Mouse (Mus musculus) CH12.LX (cell line): Measurements from ENCODE around the gene Nlrp4f. TPM values are rescaled to one million over a fixed set of nuclear protein-coding genes. Genes with fewer than 3 reads are reported as not detected.

Experiments
- DNase-seq: peaks from one replicate; pipeline ENCODE4 v3.0.0-alpha.2; 2013; ENCODE audit errors: extremely low read depth
- H3K27ac ChIP-seq: 2 replicates; pipeline ENCODE4 v1.5.1; 2012; ENCODE audit warnings: low read depth, mild to moderate bottlenecking, control low read depth, moderate library complexity; ENCODE audit not compliant: insufficient read depth
- H3K27me3 ChIP-seq: replicated peaks from 2 replicates; pipeline ENCODE3; 2012; ENCODE audit warnings: inconsistent platforms
- H3K36me3 ChIP-seq, 2 experiments: replicated peaks in 1 of 2; 2 replicates each; pipeline versions ENCODE3 to v1.6.1; 2012; ENCODE audit warnings: inconsistent platforms in 1 of 2, low read length in 1 of 2, mild to moderate bottlenecking in 1 of 2, mixed read lengths in 1 of 2, moderate library complexity in 1 of 2; ENCODE audit not compliant: control insufficient read depth in 1 of 2, insufficient read depth in 1 of 2
- H3K4me1 ChIP-seq, 2 experiments: 2 replicates each; pipeline ENCODE4 v1.6.1; 2012; ENCODE audit warnings: inconsistent platforms in 1 of 2, moderate library complexity in 1 of 2; ENCODE audit not compliant: insufficient read depth in 2 of 2, control insufficient read depth in 1 of 2
- H3K4me2 ChIP-seq: 2 replicates; pipeline ENCODE4 v1.6.1; 2012; ENCODE audit warnings: low read depth, mild to moderate bottlenecking, control low read depth; ENCODE audit not compliant: poor library complexity, insufficient read depth, severe bottlenecking
- H3K4me3 ChIP-seq, 3 experiments: fragments of 150-350 bp in 1 of 3; sonication (generic) in 1 of 3; replicated peaks in 1 of 3; 2 replicates each; pipeline versions ENCODE3 to v1.5.1; 2011 to 2012; ENCODE audit warnings: low read depth in 2 of 3, low read length in 2 of 3, mild to moderate bottlenecking in 2 of 3, moderate library complexity in 2 of 3, control low read depth in 1 of 3, improper control_type of control experiment in 1 of 3, inconsistent platforms in 1 of 3, mixed read lengths in 1 of 3; ENCODE audit not compliant: poor library complexity in 1 of 3
- H3K79me2 ChIP-seq: replicated peaks from 2 replicates; pipeline ENCODE4 v1.6.1; 2012; ENCODE audit warnings: mild to moderate bottlenecking, moderate library complexity; ENCODE audit not compliant: control insufficient read depth, poor library complexity, insufficient read depth, severe bottlenecking; ENCODE audit errors: extremely low read depth
- H3K9ac ChIP-seq: 2 replicates; pipeline ENCODE4 v1.6.1; 2012; ENCODE audit warnings: low read depth, mild to moderate bottlenecking, control low read depth, moderate library complexity; ENCODE audit not compliant: insufficient read depth
- H3K9me3 ChIP-seq: replicated peaks from 2 replicates; pipeline ENCODE3; 2012; ENCODE audit warnings: low read length, inconsistent platforms, mixed read lengths
- BHLHE40 ChIP-seq: IDR thresholded peaks from 2 replicates; pipeline ENCODE4 v1.6.1; 2011; ENCODE audit warnings: mild to moderate bottlenecking, low read depth, low read length, improper control_type of control experiment
- CHD2 ChIP-seq: IDR thresholded peaks from 2 replicates; pipeline ENCODE4 v1.6.1; 2011; ENCODE audit warnings: low read length, improper control_type of control experiment
- E2F4 ChIP-seq: IDR thresholded peaks from 2 replicates; pipeline ENCODE4 v1.6.1; 2011; ENCODE audit warnings: low read depth, low read length, improper control_type of control experiment; ENCODE audit not compliant: insufficient replicate concordance
- ELF1 ChIP-seq: IDR thresholded peaks from 2 replicates; pipeline ENCODE4 v1.6.1; 2014; ENCODE audit warnings: low read depth, mild to moderate bottlenecking, inconsistent platforms, low read length, improper control_type of control experiment
- ETS1 ChIP-seq: conservative IDR thresholded peaks from 2 replicates; pipeline ENCODE4 v1.6.1; 2012; ENCODE audit warnings: low read depth, mild to moderate bottlenecking, inconsistent platforms, low read length, improper control_type of control experiment, moderate library complexity
- GABPA ChIP-seq: IDR thresholded peaks from 2 replicates; pipeline ENCODE4 v1.6.1; 2012; ENCODE audit warnings: low read depth, low read length, improper control_type of control experiment, inconsistent platforms; ENCODE audit not compliant: insufficient replicate concordance
- HCFC1 ChIP-seq: IDR thresholded peaks from 2 replicates; pipeline ENCODE4 v1.6.1; 2012; ENCODE audit warnings: low read depth, mild to moderate bottlenecking, inconsistent platforms, low read length, improper control_type of control experiment
- IRF4 ChIP-seq: IDR thresholded peaks from 2 replicates; pipeline ENCODE4 v1.6.1; 2014; ENCODE audit warnings: low read depth, mild to moderate bottlenecking, inconsistent platforms, low read length, improper control_type of control experiment
- JUN ChIP-seq: IDR thresholded peaks from 2 replicates; pipeline ENCODE4 v1.6.1; 2011; ENCODE audit warnings: low read depth, mild to moderate bottlenecking, low read length, improper control_type of control experiment, moderate library complexity; ENCODE audit not compliant: insufficient read depth
- JUND ChIP-seq: conservative IDR thresholded peaks from 2 replicates; pipeline ENCODE4 v1.6.1; 2011; ENCODE audit warnings: low read depth, low read length, improper control_type of control experiment
- KAT2A ChIP-seq: IDR thresholded peaks from 2 replicates; pipeline ENCODE4 v1.6.1; 2012; ENCODE audit warnings: low read length, improper control_type of control experiment, inconsistent platforms; ENCODE audit not compliant: insufficient replicate concordance
- MAX ChIP-seq: IDR thresholded peaks from 2 replicates; pipeline ENCODE4 v1.6.1; 2011; ENCODE audit warnings: low read length, improper control_type of control experiment
- MXI1 ChIP-seq: IDR thresholded peaks from 2 replicates; pipeline ENCODE4 v1.6.1; 2011; ENCODE audit warnings: mild to moderate bottlenecking, low read depth, low read length, improper control_type of control experiment
- MYC ChIP-seq: IDR thresholded peaks from 2 replicates; pipeline ENCODE4 v1.6.1; 2011; ENCODE audit warnings: low read depth, mild to moderate bottlenecking, improper control_type of control experiment, low read length
- NRF1 ChIP-seq: IDR thresholded peaks from 2 replicates; pipeline ENCODE4 v1.6.1; 2014; ENCODE audit warnings: low read depth, mild to moderate bottlenecking, inconsistent platforms, low read length, improper control_type of control experiment, moderate library complexity
- POLR2A ChIP-seq: IDR thresholded peaks from 2 replicates; pipeline ENCODE4 v1.6.1; 2011; ENCODE audit warnings: low read depth, mild to moderate bottlenecking, improper control_type of control experiment, low read length
- POLR2AphosphoS2 ChIP-seq: IDR thresholded peaks from 2 replicates; pipeline ENCODE4 v1.6.1; 2011; ENCODE audit warnings: low read depth, low read length, improper control_type of control experiment
- RAD21 ChIP-seq: IDR thresholded peaks from 2 replicates; pipeline ENCODE4 v1.6.1; 2011; ENCODE audit warnings: low read depth, mild to moderate bottlenecking, low read length, improper control_type of control experiment, moderate library complexity
- RCOR1 ChIP-seq: conservative IDR thresholded peaks from 2 replicates; pipeline ENCODE4 v1.6.1; 2012; ENCODE audit warnings: low read depth, mild to moderate bottlenecking, inconsistent platforms, low read length, improper control_type of control experiment
- SIN3A ChIP-seq: IDR thresholded peaks from 2 replicates; pipeline ENCODE4 v1.6.1; 2012; ENCODE audit warnings: low read length, improper control_type of control experiment, inconsistent platforms
- UBTF ChIP-seq: IDR thresholded peaks from 2 replicates; pipeline ENCODE4 v1.6.1; 2012; ENCODE audit warnings: low read depth, mild to moderate bottlenecking, inconsistent platforms, low read length, improper control_type of control experiment, moderate library complexity
- USF2 ChIP-seq: conservative IDR thresholded peaks from 2 replicates; pipeline ENCODE4 v1.6.1; 2011; ENCODE audit warnings: low read depth, low read length, improper control_type of control experiment
- ZKSCAN1 ChIP-seq: IDR thresholded peaks from 2 replicates; pipeline ENCODE4 v1.6.1; 2012; ENCODE audit warnings: low read depth, inconsistent platforms, low read length, improper control_type of control experiment, borderline replicate concordance
- dilution Hi-C: fragments of 300-500 bp; cut with MboI; formaldehyde crosslinking; loops from 2 replicates; pipeline ENCODE4 v1.14.3; 2020; ENCODE audit warnings: low sequenced_read_pairs; ENCODE audit not compliant: extremely low pct_unique_long_range_greater_than_20kb, extremely low pct_ligation_motif_present
- in situ Hi-C: fragments of 300-500 bp; cut with MboI; formaldehyde crosslinking; loops from 3 replicates; pipeline ENCODE4 v1.14.3; 2019; ENCODE audit warnings: low sequenced_read_pairs, low pct_ligation_motif_present, low pct_unique_long_range_greater_than_20kb, mixed read lengths
- polyA plus RNA-seq: library from polyadenylated mRNA; unstranded; fragments of >175 nt; gene quantifications from 2 replicates; pipeline ENCODE4 v1.2.1, GENCODE M21; 2012; ENCODE audit warnings: low read depth; ENCODE audit not compliant: insufficient read length
- total RNA-seq, 2 experiments: library from RNA; depleted of rRNA; stranded (reverse); fragments of 300-350 nt in 1 of 2; fragments of >200 nt in 1 of 2; gene quantifications; 2 replicates each; pipeline ENCODE4 v1.2.3; 2012 to 2014

Nlrp4f gene
- total and polyA plus RNA-seq, 3 experiments = 0.46 TPM; not detected in 2

DNA sequence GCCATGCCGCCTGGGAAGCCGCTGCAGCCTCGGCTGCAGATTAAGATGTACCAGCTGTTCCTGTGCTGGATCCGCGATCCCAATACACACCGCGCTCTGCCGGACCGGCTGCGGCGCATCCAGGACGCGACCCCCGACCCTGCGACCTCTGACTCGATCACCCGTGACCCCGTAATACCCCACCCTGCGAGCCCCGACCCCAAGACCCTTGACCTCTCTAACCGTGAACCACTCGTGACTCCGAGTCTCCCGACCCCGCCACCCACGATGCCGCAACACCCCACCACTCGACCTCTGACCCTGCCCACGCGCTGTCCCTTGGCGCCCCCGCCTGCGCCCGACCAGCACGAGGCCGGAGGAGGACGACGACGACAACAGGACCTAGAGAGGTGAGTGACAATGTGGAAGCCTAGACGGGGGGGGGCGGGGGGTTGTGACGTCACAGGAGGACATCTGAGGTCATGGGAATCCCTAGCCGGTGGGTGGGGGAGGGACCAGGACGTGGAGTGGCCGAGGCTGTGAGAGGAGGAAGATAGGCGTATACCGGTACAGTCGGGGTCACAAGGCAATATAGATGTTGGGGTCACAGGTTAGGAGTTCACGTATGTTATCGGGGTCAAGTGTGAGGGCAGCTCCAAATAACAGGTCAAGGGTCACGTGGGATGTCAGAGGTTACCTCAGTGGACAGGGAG, 36.0 kb upstream of the Nlrp4f start:
- Histone ChIP-seq H3K9ac (peak overlapping the region; percentile 47), H3K27ac (peak overlapping the region; percentile 78), H3K4me1 (peaks cover 2 to 12% of the 10 kb centered on the region in 2 experiments; a peak in 3 of 4 replicates), H3K4me3 (peak overlapping the region; percentile 80 to 93 (median 91)), H3K4me2 (peak overlapping the region; percentile 33), H3K79me2 (peaks cover 16% of the 10 kb centered on the region)
- peak; percentile 51 for DNase-seq
- dilution Hi-C loops (no loop called here), in situ Hi-C loops (loop anchor here (5.0 kb wide), 1 partner anchor 36 kb away; the partner anchor contains the start of gene Zfp369)
- no peak for TF ChIP-seq IRF4
- 0 out of 2 replicates have a peak, but pooled peaks have one; percentile 16 for TF ChIP-seq MXI1
- TF ChIP-seq JUND = no peak
- TF ChIP-seq POLR2AphosphoS2 = no peak
- TF ChIP-seq RAD21 = no peak
- TF ChIP-seq GABPA = 0 out of 2 replicates have a peak, but pooled peaks have one; percentile 6
- TF ChIP-seq USF2 = no peak
- no peak for TF ChIP-seq UBTF
- peak; percentile 15; the same call in 1 of the 2 replicates for TF ChIP-seq MAX
- no peak for TF ChIP-seq JUN
- peak; percentile 55 for TF ChIP-seq CHD2
- TF ChIP-seq NRF1 = no peak
- TF ChIP-seq E2F4 = no peak
- TF ChIP-seq MYC = no peak
- TF ChIP-seq RCOR1 = no peak
- no peak for TF ChIP-seq BHLHE40
- TF ChIP-seq, all 38 proteins: peak for 4
- H3K9me3 ChIP-seq = peaks cover 12% of the 10 kb centered on the region
- H3K36me3 ChIP-seq = peaks cover 2 to 22% of the 10 kb centered on the region in 2 experiments
- no peaks in the 10 kb centered on the region for H3K27me3 ChIP-seq

DNA sequence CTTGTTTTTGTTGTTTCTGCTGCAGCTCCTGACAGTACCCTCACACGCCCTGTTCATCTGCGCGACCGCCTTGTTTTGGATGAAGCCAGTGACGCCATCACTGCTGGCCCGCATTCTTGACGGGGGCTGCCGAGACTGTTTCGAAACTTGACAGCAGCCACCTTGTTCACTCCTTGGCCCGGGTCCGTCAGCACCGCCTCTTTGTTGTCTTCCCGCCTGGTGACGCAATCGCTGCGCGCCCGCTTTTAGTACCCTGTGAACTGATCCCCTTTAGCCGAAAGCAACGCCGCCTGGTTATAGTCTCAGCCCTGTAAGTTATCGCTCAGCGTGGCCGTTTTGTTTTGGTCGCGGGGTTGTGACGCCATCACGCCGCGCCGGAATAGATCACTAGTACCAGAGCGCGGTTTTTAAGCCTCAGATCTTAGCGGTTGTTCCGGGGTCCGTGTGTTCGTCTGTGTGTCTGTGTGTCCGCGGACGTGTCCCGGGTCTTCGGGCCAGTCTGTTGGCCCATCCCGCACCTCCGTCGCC, 35.4 kb upstream of the Nlrp4f start:
- peaks cover 2 to 20% of the 10 kb centered on the region in 2 experiments for H3K36me3 ChIP-seq
- peaks cover 16% of the 10 kb centered on the region for H3K79me2 ChIP-seq
- H3K9me3 ChIP-seq = peaks cover 11% of the 10 kb centered on the region
- H3K4me3 ChIP-seq = peak overlapping the region; percentile 80 to 93 (median 91)
- dilution Hi-C loops = no loop called here
- peak overlapping the region; percentile 62 for H3K9ac ChIP-seq
- H3K4me2 ChIP-seq = no peak overlapping the region
- H3K27me3 ChIP-seq = no peaks in the 10 kb centered on the region
- TF ChIP-seq MAX (peak; percentile 82; the same call in 1 of the 2 replicates), MYC (peak; percentile 48; the same call in 1 of the 2 replicates), POLR2AphosphoS2 (no peak), KAT2A (peak; percentile 66; the same call in 1 of the 2 replicates), E2F4 (0 out of 2 replicates have a peak, but pooled peaks have one; percentile 73), ZKSCAN1 (no peak), HCFC1 (peak; percentile 89), SIN3A (peak; percentile 99), ELF1 (peak; percentile 92), POLR2A (peak; percentile 41), MXI1 (peak; percentile 96), ETS1 (no peak)
- peaks cover 2 to 12% of the 10 kb centered on the region in 2 experiments; a peak in 3 of 4 replicates for H3K4me1 ChIP-seq
- H3K27ac ChIP-seq = peak overlapping the region; percentile 78
- in situ Hi-C loops = loop anchor here (5.0 kb wide), 1 partner anchor 36 kb away; the partner anchor contains the start of gene Zfp369
- peak; percentile 91 for DNase-seq
